Mouse (Mus musculus) stomach, embryonic 14.5 days (tissue): ENCODE data around the gene Nr6a1. TPM values are rescaled to one million over a fixed set of nuclear protein-coding genes. Genes with fewer than 3 reads are reported as not detected.

Experiments
- ATAC-seq: fragments of 200-750 bp; cut with Nextera tagmentation; 2 replicates; pipeline ENCODE4 v1.8.0; 2017; ENCODE audit warnings: low read depth, moderate TSS enrichment; ENCODE audit not compliant: insufficient number of reproducible peaks, insufficient read depth, low FRiP score
- H3K27ac ChIP-seq: fragments of 300-500 bp; sonication (generic); 2 replicates; pipeline ENCODE4 v1.5.1; 2014; ENCODE audit warnings: mild to moderate bottlenecking, low read length, moderate library complexity, mixed read lengths
- H3K27me3 ChIP-seq: fragments of 300-500 bp; sonication (generic); 2 replicates; pipeline ENCODE4 v1.6.1; 2014; ENCODE audit warnings: low read length, control low read depth, mixed read lengths; ENCODE audit not compliant: control insufficient read depth, insufficient read depth
- H3K36me3 ChIP-seq: fragments of 300-500 bp; sonication (generic); 2 replicates; pipeline ENCODE4 v1.6.1; 2014; ENCODE audit warnings: mild to moderate bottlenecking, control low read depth, low read length, moderate library complexity, mixed read lengths; ENCODE audit not compliant: control insufficient read depth, insufficient read depth
- H3K4me1 ChIP-seq: fragments of 300-500 bp; sonication (generic); 2 replicates; pipeline ENCODE4 v1.6.1; 2014; ENCODE audit warnings: low read length, control low read depth, mixed read lengths; ENCODE audit not compliant: control insufficient read depth, insufficient read depth
- H3K4me2 ChIP-seq: fragments of 300-500 bp; sonication (generic); replicated peaks from 2 replicates; pipeline ENCODE4 v1.6.1; 2014; ENCODE audit warnings: low read depth, low read length, control low read depth
- H3K4me3 ChIP-seq: fragments of 300-500 bp; sonication (generic); 2 replicates; pipeline ENCODE4 v1.5.1; 2014; ENCODE audit warnings: low read depth, low read length, control low read depth
- H3K9ac ChIP-seq: fragments of 300-500 bp; sonication (generic); replicated peaks from 2 replicates; pipeline ENCODE4 v1.6.1; 2014; ENCODE audit warnings: low read depth, mild to moderate bottlenecking, control low read depth, low read length, moderate library complexity, mixed read lengths
- H3K9me3 ChIP-seq: fragments of 300-500 bp; sonication (generic); 2 replicates; pipeline ENCODE4 v1.6.1; 2016; ENCODE audit warnings: low read depth, low read length, control low read depth; ENCODE audit not compliant: control insufficient read depth
- WGBS: fragments of 180-500 bp; shearing (Covaris S2); extraction: QIAGEN DNeasy Blood & Tissue Kit; methylation state at CpG from one replicate; pipeline ENCODE4 v1.1.7; 2014; 5-methylcytosine and 5-hydroxymethylcytosine counted together
- polyA plus RNA-seq: library from polyadenylated mRNA; unstranded; fragments of >200 nt; fragmentation: Nextera tagmentation; extraction: Ambion mirVana; gene quantifications from 2 replicates; pipeline ENCODE4 v1.2.1, GENCODE M21; 2014

Nr6a1 gene
- polyA plus RNA-seq, 1 experiment from 2014 or later = 2.6 TPM

- WGBS = 8% methylated on average over 32 of the region's 32 CpGs
Observed at GRCm38 (mm10) chr2:38931851-38932667, 4.6 kb upstream of the Nr6a1 start, which contains the start of gene Olfml2a. TSS of gene Olfml2a (plus strand) at chr2:38931978.

GRCm38 (mm10) chr2:38930269-38930668 is 2.8 kb upstream of the Nr6a1 start:
- H3K4me1 ChIP-seq = peaks cover 17% of the 10 kb centered on the region
- no peaks in the 10 kb centered on the region for H3K9me3 ChIP-seq
- no peak overlapping the region for H3K4me3 ChIP-seq
- H3K36me3 ChIP-seq = no peaks in the 10 kb centered on the region
- ATAC-seq = no peak
- no peak overlapping the region for H3K4me2 ChIP-seq
- WGBS = 54% methylated on average over 2 of the region's 2 CpGs
- no peak overlapping the region for H3K9ac ChIP-seq
- H3K27ac ChIP-seq = no peak overlapping the region
- no peaks in the 10 kb centered on the region for H3K27me3 ChIP-seq

More at GRCm38 (mm10) chr2:38931851-38932667, 4.6 kb upstream of the Nr6a1 start, which contains the start of gene Olfml2a:
- Histone ChIP-seq H3K4me3 (peak within 1 kb of the TSS; percentile 35), H3K27me3 (no peaks in the 10 kb centered on the region), H3K4me2 (peak within 1 kb of the TSS; percentile 81), H3K4me1 (peaks cover 18% of the 10 kb centered on the region), H3K27ac (no peak within 1 kb of the TSS), H3K9ac (no peak within 1 kb of the TSS; the same call in 1 of the 2 replicates), H3K36me3 (no peaks in the 10 kb centered on the region), H3K9me3 (no peaks in the 10 kb centered on the region)
- peak; percentile 73 for ATAC-seq

- ATAC-seq = peak; percentile 95
- Histone ChIP-seq H3K9ac (peak overlapping the region; percentile 39), H3K4me3 (peak overlapping the region; percentile 72), H3K4me1 (peaks cover under 1% of the 10 kb centered on the region; the same call in 1 of the 2 replicates), H3K27me3 (no peaks in the 10 kb centered on the region), H3K4me2 (peak overlapping the region; percentile 88), H3K9me3 (no peaks in the 10 kb centered on the region), H3K27ac (peak overlapping the region; percentile 64), H3K36me3 (no peaks in the 10 kb centered on the region)
- WGBS = under 1% methylated on average over 40 of the region's 53 CpGs
Observed at GRCm38 (mm10) chr2:38926145-38926891, 1.2 kb downstream of the Nr6a1 start.

- Histone ChIP-seq H3K36me3 (no peaks in the 10 kb centered on the region), H3K4me3 (peak overlapping the region; percentile 72), H3K9ac (peak overlapping the region; percentile 39), H3K9me3 (no peaks in the 10 kb centered on the region), H3K27ac (peak overlapping the region; percentile 64), H3K27me3 (no peaks in the 10 kb centered on the region), H3K4me2 (peak overlapping the region; percentile 88), H3K4me1 (no peaks in the 10 kb centered on the region)
- WGBS = under 1% methylated on average over 50 of the region's 51 CpGs
- peak; percentile 62 for ATAC-seq
Observed at GRCm38 (mm10) chr2:38925171-38926080, 2.1 kb downstream of the Nr6a1 start.

- Histone ChIP-seq H3K9me3 (no peaks in the 10 kb centered on the region), H3K4me2 (peak overlapping the region; percentile 88), H3K4me3 (peak overlapping the region; percentile 72), H3K27ac (no peak overlapping the region), H3K4me1 (no peaks in the 10 kb centered on the region), H3K36me3 (no peaks in the 10 kb centered on the region), H3K27me3 (no peaks in the 10 kb centered on the region), H3K9ac (no peak overlapping the region)
- ATAC-seq = no peak
- 14% methylated on average over 10 of the region's 10 CpGs for WGBS
Observed at GRCm38 (mm10) chr2:38924571-38924970, 2.9 kb downstream of the Nr6a1 start.

GRCm38 (mm10) chr2:38923911-38924310 is 3.6 kb downstream of the Nr6a1 start:
- Histone ChIP-seq H3K4me2 (peak overlapping the region; percentile 88; the same call in 1 of the 2 replicates), H3K9me3 (no peaks in the 10 kb centered on the region), H3K27ac (no peak overlapping the region), H3K9ac (no peak overlapping the region), H3K27me3 (no peaks in the 10 kb centered on the region), H3K4me1 (no peaks in the 10 kb centered on the region), H3K4me3 (no peak overlapping the region), H3K36me3 (no peaks in the 10 kb centered on the region)
- 64% methylated on average over 2 of the region's 2 CpGs for WGBS
- ATAC-seq = no peak

GRCm38 (mm10) chr2:38923471-38923870 is 4.0 kb downstream of the Nr6a1 start:
- H3K4me2 ChIP-seq = no peak overlapping the region
- H3K27ac ChIP-seq = no peak overlapping the region
- no peak for ATAC-seq
- H3K27me3 ChIP-seq = no peaks in the 10 kb centered on the region
- 49% methylated on average over 3 of the region's 3 CpGs for WGBS
- no peaks in the 10 kb centered on the region for H3K4me1 ChIP-seq
- no peak overlapping the region for H3K9ac ChIP-seq
- H3K36me3 ChIP-seq = no peaks in the 10 kb centered on the region
- no peak overlapping the region for H3K4me3 ChIP-seq
- no peaks in the 10 kb centered on the region for H3K9me3 ChIP-seq

GRCm38 (mm10) chr2:38921374-38921773 is 6.1 kb downstream of the Nr6a1 start:
- Histone ChIP-seq H3K36me3 (no peaks in the 10 kb centered on the region), H3K9me3 (no peaks in the 10 kb centered on the region), H3K27me3 (no peaks in the 10 kb centered on the region), H3K4me3 (no peak overlapping the region), H3K4me1 (no peaks in the 10 kb centered on the region), H3K9ac (no peak overlapping the region), H3K27ac (no peak overlapping the region), H3K4me2 (no peak overlapping the region)
- ATAC-seq = no peak
- WGBS = 24% methylated on average over 1 of the region's 1 CpGs
